Mouse (Mus musculus) layer of hippocampus, adult 11-12 months (tissue): ENCODE data around the gene Gm29423.
"Not testable (repeated sequence)": the region's sequence is repeated elsewhere in the genome, so short reads cannot be mapped to it uniquely, and the experiment has no call there.

Source experiments
- DNase-seq: peaks from one replicate; pipeline ENCODE4 v3.0.0; 2022; ENCODE audit warnings: low spot score

Gene Gm29423

DNA sequence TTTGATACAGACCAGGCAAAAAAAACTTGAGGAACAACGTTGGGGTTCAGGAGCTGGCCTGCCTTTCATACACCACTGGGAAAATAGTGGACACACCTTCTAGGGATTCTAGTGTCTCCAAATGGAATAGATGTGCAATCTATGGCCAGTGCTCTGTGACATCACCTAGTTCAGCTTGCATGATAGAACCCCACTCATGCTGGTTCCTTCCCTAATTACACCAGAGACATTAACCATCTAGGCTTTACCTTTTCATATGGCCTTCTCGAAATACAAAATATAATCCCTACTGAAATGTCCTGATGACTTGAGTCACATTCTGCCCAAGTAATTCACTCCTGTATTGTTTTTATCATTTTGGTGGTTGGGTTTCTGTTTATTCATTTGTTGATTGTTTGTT lies at the start of gene Gm29423, which contains the start of gene Gm29644:
Gene Gm29423, minus strand, starts transcription at position 101 of the 400 bp plus-strand sequence.
Gene Gm29644, minus strand, starts transcription at position 157 of the 400 bp plus-strand sequence.
- DNase-seq: not testable (repeated sequence)

DNA sequence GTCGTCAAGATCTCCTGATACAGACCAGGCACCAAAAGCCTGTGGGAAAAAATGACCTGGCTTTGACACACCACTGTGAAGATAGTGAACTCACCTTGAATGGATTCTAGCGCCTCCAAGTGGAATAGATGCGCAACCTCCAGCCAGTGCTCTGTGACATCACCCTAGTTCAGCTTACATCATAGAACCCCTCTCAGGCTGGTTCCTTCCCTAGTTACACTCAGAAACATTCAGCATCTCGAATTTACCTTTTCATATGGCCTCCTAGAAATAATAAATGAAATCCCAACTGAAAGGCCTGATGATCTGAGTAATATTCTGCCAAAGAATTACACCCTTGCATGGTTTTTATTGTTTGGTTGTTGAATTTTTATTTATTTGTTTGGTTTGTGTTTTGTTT lies 29.5 kb downstream of the Gm29423 start, which contains the start of gene Gm21118:
Gene Gm21118, minus strand, starts transcription at position 101 of the 400 bp plus-strand sequence.
- not testable (repeated sequence) for DNase-seq
